Mouse (Mus musculus): ENCODE results near the gene Gm20388.

DNA sequence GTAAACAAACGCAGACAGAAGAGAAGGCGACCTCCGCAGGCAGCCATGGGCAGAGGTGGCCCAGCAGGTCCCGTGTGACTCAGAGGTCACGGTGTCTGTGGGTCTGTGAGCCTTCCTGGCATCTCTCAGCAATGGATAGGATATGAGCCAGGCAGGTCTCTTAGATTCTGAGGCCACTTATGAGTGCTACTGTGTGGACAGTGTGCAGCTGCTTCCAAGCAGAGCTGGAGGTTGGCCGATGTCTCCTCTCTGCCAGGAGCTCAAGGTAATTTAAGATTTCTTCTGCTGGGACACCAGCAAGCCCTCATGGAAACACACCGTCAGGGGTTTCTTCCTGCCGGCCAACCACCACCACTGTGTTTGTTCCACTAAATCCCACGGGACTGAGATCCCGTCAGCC is 4397.1 kb downstream of the Gm20388 start:
- TF ChIP-seq CTCF (IDR thresholded peaks at IDR 0.05; ENCODE audit: borderline replicate concordance, insufficient read depth, low read depth, low read length) = no peak
- TF ChIP-seq POLR2A (IDR thresholded peaks at IDR 0.05; ENCODE audit: borderline replicate concordance, insufficient read depth, low read length) = no peak
